Comparison of ENCODE assay signal across 8 mouse cellular contexts in genomic region chr11:70763936-70764808, GRCm38 (mm10). TPM values are rescaled to one million over a fixed set of nuclear protein-coding genes. Genes with fewer than 3 reads are reported as not detected.
DNase-seq lines count a peak whose midpoint lies in the region; ATAC-seq lines count a peak whose summit lies in the region.

Zfp3 (plus strand) TSS chr11:70764209.

- peak; percentile 74 for DNase-seq in embryo, embryonic 10 days (ENCODE audit: low spot score)
- DNase-seq in gastrocnemius, postnatal 10 days = peak; percentile 84
- DNase-seq in left cerebral cortex, postnatal 10 days (ENCODE audit: extremely low spot score in 1 of 2, low spot score in 2 of 2) = peak; percentile 80 to 91
- DNase-seq in right cerebral cortex, postnatal 14 days = peak; percentile 87
- peak; percentile 72 for DNase-seq in urinary bladder, postnatal 25 days (ENCODE audit: low spot score)

- ATAC-seq in activated CD4-positive, CD25-positive, alpha-beta regulatory T cell, adult 4 months = peak; percentile 82
- ATAC-seq in inflammation-experienced regulatory T-cells, adult 6 months = peak; percentile 80
- peak; percentile 75 for ATAC-seq in megakaryocyte progenitor cell, adult 5-6 weeks (replicated peaks; ENCODE audit: poor library complexity)

- intact Hi-C loops in left cerebral cortex, postnatal 10 days (cut with DNase I) = no loop called here

RNA-seq across cellular contexts. Expression of gene Zfp3, which starts in this region (rescaled TPM):
- polyA plus RNA-seq in activated CD4-positive, CD25-positive, alpha-beta regulatory T cell, adult 4 months (2017; shearing (Covaris generic)) = 1 to 10 TPM; 3.9 to 5.4 TPM
- total RNA-seq in gastrocnemius, postnatal 10 days (2021) = 10 to 100 TPM; 11.6 to 12.4 TPM
- polyA plus RNA-seq in inflammation-experienced regulatory T-cells, adult 6 months (2017; shearing (Covaris generic)) = 1 to 10 TPM; 3.4 to 5.8 (median 4.6) TPM
- total RNA-seq in left cerebral cortex, postnatal 10 days (2021) = 10 to 100 TPM; 13.8 to 15.8 TPM
- total RNA-seq in megakaryocyte progenitor cell, adult 5-6 weeks (2015) = 1.3 and 2.1 TPM in 2 replicates
- 1.9 and 2.7 TPM in 2 replicates for total RNA-seq in megakaryocyte progenitor cell, adult 5-6 weeks (2017)

Comparison
In these comparisons a context has a peak if more than half of its experiments do, and no peak if none do; other contexts are left out.
1. Peak in every context shown above with its lines: DNase-seq and ATAC-seq.